15 mouse cellular contexts compared by ENCODE assay signal in the genomic region with DNA sequence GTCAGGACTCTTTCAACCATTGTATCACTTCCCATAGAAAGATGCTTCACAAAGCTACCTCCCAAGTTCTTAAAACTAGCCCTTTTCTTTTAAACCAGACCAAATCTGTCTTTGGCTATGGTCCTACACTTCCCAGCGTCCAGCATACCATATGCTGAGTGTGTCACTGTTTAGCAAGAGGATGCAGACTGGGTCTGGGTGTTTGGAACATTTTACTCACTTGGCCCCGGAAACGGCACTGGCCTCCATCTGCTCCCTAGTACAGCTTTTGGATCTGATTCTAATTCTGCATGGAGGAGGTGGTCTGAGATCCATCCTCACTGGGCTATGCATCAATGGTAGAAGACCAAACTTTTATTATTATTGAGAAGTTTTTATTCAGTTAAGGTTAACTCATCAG.
DNase-seq lines count a peak whose midpoint lies in the region; ATAC-seq lines count a peak whose summit lies in the region.
"Had no signal": no experiment of that assay in that cellular context is flagged by ENCODE, and none has a peak within 500 bp of the region (broad histone marks: within the 10 kb centered on the region; RNA-seq: fewer than 3 reads in every experiment).

No protein-coding gene starts in this region.

- intact Hi-C loops in gastrocnemius, postnatal 36 days (cut with DNase I): no loop called here

- DNase-seq in left cerebral cortex, adult 18-20 months (ENCODE audit: low spot score in 2 of 2): peak; percentile 28 to 59
- DNase-seq in left cerebral cortex, adult 11 months (ENCODE audit: low spot score): no peak
- DNase-seq in cerebellum, adult 18-20 months: peak; percentile 84 to 88
- peak; percentile 87 to 88 for DNase-seq in cerebellum, postnatal 25 days
- no peak for DNase-seq in gastrocnemius, postnatal 36 days
- DNase-seq: embryo, embryonic 11 days; kidney, adult 2 months; kidney, postnatal 10 days; liver, embryonic 13.5 days; lung, embryonic 14.5 days; lung, postnatal 36 days; thymus, adult 2 months had no signal

- ATAC-seq in cerebellum, adult (ENCODE audit: insufficient number of reproducible peaks, low FRiP score, low TSS enrichment): peak; percentile 99
- no peak for ATAC-seq in inflammation-experienced regulatory T-cells, adult 6 months
- ATAC-seq: midbrain, embryonic 16.5 days had no signal

Comparison
In these comparisons a context has a peak if more than half of its experiments do, and no peak if none do; other contexts are left out.
1. DNase-seq: peak in left cerebral cortex, adult 18-20 months (2 of 2), cerebellum, adult 18-20 months (2 of 2) and cerebellum, postnatal 25 days (2 of 2); none in left cerebral cortex, adult 11 months (single experiment) and gastrocnemius, postnatal 36 days (0 of 2).